Mouse (Mus musculus) CD4-positive, CD25-positive, alpha-beta regulatory T cell (primary cell): ENCODE data around the gene Gata2. TPM values are rescaled to one million over a fixed set of nuclear protein-coding genes. Genes with fewer than 3 reads are reported as not detected.

ENCODE experiments used
- polyA plus RNA-seq: library from polyadenylated mRNA; unstranded; fragments of 100-300 nt; shearing (Covaris generic); gene quantifications from one replicate; pipeline ENCODE4 v1.2.1, GENCODE M21; 2017

Gene Gata2
- polyA plus RNA-seq, result not detected

GRCm38 (mm10) chr6:88193433-88194052, at the start of gene Gata2:
Gata2 (plus strand) TSS chr6:88193891.

GRCm38 (mm10) chr6:88221968-88222367, 28.3 kb downstream of the Gata2 start, which contains the start of gene Dnajb8:
Dnajb8 (plus strand) TSS chr6:88222268.

Other genes starting within 250 kb of the Gata2 start
- not detected for gene H1fx, start 212.3 kb upstream of the Gata2 start, polyA plus RNA-seq
- 285 TPM for gene Rab7, start 148.6 kb upstream of the Gata2 start, polyA plus RNA-seq
- gene Rpn1, start 109.4 kb upstream of the Gata2 start, polyA plus RNA-seq, result 213 TPM
- not detected for gene Dnajb8, start 28.4 kb downstream of the Gata2 start, polyA plus RNA-seq